Mouse (Mus musculus): ENCODE data around the gene Vps16.
A peak's percentile ranks its signal among the peaks of the same experiment; 100 is the strongest.

Gene Vps16

GRCm38 (mm10) chr2:130424126-130424853 lies at the start of gene Vps16, which contains the start of gene Pced1a:
Gene Vps16, plus strand, starts transcription at chr2:130424339.
Gene Pced1a, minus strand, starts transcription at chr2:130424701.
- peak; percentile 98 for DNase-seq (ENCODE audit: low read depth, low spot score)

- no peak for DNase-seq (ENCODE audit: low read depth, low spot score)
These were observed 49.2 kb upstream of the Vps16 start for GRCm38 (mm10) chr2:130374951-130375350.

- DNase-seq (ENCODE audit: low read depth, low spot score): no peak
These were observed 40.9 kb upstream of the Vps16 start for GRCm38 (mm10) chr2:130383205-130383604.

- no peak for DNase-seq (ENCODE audit: low read depth, low spot score)
These were observed 40.2 kb upstream of the Vps16 start for GRCm38 (mm10) chr2:130383895-130384294.

GRCm38 (mm10) chr2:130386212-130386611 lies 37.9 kb upstream of the Vps16 start:
- no peak for DNase-seq (ENCODE audit: low read depth, low spot score)

GRCm38 (mm10) chr2:130388796-130389195 lies 35.3 kb upstream of the Vps16 start:
- DNase-seq (ENCODE audit: low read depth, low spot score): peak; percentile 32

- peak; percentile 57 for DNase-seq (ENCODE audit: low read depth, low spot score)
These were observed 33.0 kb upstream of the Vps16 start for GRCm38 (mm10) chr2:130390993-130391625.

GRCm38 (mm10) chr2:130392836-130393235 lies 31.3 kb upstream of the Vps16 start:
- DNase-seq (ENCODE audit: low read depth, low spot score): no peak

- no peak for DNase-seq (ENCODE audit: low read depth, low spot score)
These were observed 28.4 kb upstream of the Vps16 start for GRCm38 (mm10) chr2:130395696-130396095.

GRCm38 (mm10) chr2:130397186-130397985 lies 26.8 kb upstream of the Vps16 start, which contains the start of gene Cpxm1:
Gene Cpxm1, minus strand, starts transcription at chr2:130397574.
- DNase-seq (ENCODE audit: low read depth, low spot score): no peak

- DNase-seq (ENCODE audit: low read depth, low spot score): no peak
These were observed 26.0 kb upstream of the Vps16 start for GRCm38 (mm10) chr2:130398091-130398490.

- no peak for DNase-seq (ENCODE audit: low read depth, low spot score)
These were observed 24.1 kb upstream of the Vps16 start for GRCm38 (mm10) chr2:130400046-130400445.

GRCm38 (mm10) chr2:130401891-130402290 lies 22.2 kb upstream of the Vps16 start:
- DNase-seq (ENCODE audit: low read depth, low spot score): no peak

GRCm38 (mm10) chr2:130404939-130405338 lies 19.2 kb upstream of the Vps16 start, which contains the start of the genes Gm28372 and 1700020A23Rik:
Gene Gm28372, plus strand, starts transcription at chr2:130405239.
Gene 1700020A23Rik, plus strand, starts transcription at chr2:130405259.
- no peak for DNase-seq (ENCODE audit: low read depth, low spot score)

- DNase-seq (ENCODE audit: low read depth, low spot score): no peak
These were observed 18.0 kb upstream of the Vps16 start, which contains the start of gene Tmem239 for GRCm38 (mm10) chr2:130406178-130406577. Gene Tmem239, plus strand, starts transcription at chr2:130406478.

- DNase-seq (ENCODE audit: low read depth, low spot score): no peak
These were observed 15.9 kb upstream of the Vps16 start for GRCm38 (mm10) chr2:130408194-130408593.

- DNase-seq (ENCODE audit: low read depth, low spot score): peak; percentile 71
These were observed 12.3 kb upstream of the Vps16 start for GRCm38 (mm10) chr2:130411558-130412495.

GRCm38 (mm10) chr2:130412775-130413174 lies 11.4 kb upstream of the Vps16 start:
- DNase-seq (ENCODE audit: low read depth, low spot score): peak; percentile 55

GRCm38 (mm10) chr2:130414094-130414856 lies 9.9 kb upstream of the Vps16 start:
- no peak for DNase-seq (ENCODE audit: low read depth, low spot score)
